Mouse (Mus musculus) C2C12 (cell line): ENCODE results near the gene Terf2. TPM values are rescaled to one million over a fixed set of nuclear protein-coding genes. Genes with fewer than 3 reads are reported as not detected.
A peak's percentile ranks its signal among the peaks of the same experiment; 100 is the strongest.

Experiments used
- H3K27me3 ChIP-seq: one replicate; pipeline ENCODE4 v1.6.1; 2011; ENCODE audit not compliant: control insufficient read depth, insufficient read depth, insufficient read length
- H3K36me3 ChIP-seq: one replicate; pipeline ENCODE4 v1.6.1; 2011; ENCODE audit not compliant: control insufficient read depth, insufficient read depth
- H3K4me3 ChIP-seq: one replicate; pipeline ENCODE4 v1.5.1; 2011; ENCODE audit warnings: mild to moderate bottlenecking, control low read depth; ENCODE audit not compliant: poor library complexity, insufficient read depth, severe bottlenecking
- H3K79me2 ChIP-seq: one replicate; pipeline ENCODE4 v1.6.1; 2011; ENCODE audit not compliant: control insufficient read depth, insufficient read depth
- H3K79me3 ChIP-seq: one replicate; pipeline ENCODE4 v1.6.1; 2011; ENCODE audit warnings: low read depth, control low read depth
- H3ac ChIP-seq: one replicate; pipeline ENCODE3; 2011; ENCODE audit warnings: low read depth; ENCODE audit not compliant: control insufficient read depth, insufficient read length
- CEBPB ChIP-seq: IDR thresholded peaks from one replicate; pipeline ENCODE4 v1.6.1; 2011; ENCODE audit warnings: low read depth, mild to moderate bottlenecking, control low read depth, moderate library complexity
- CTCF ChIP-seq: IDR thresholded peaks from one replicate; pipeline ENCODE4 v1.5.1; 2011; ENCODE audit not compliant: control insufficient read depth, insufficient read depth, insufficient read length
- FOSL1 ChIP-seq: IDR thresholded peaks from one replicate; pipeline ENCODE4 v1.8.0; 2011; ENCODE audit warnings: mild to moderate bottlenecking, low read length; ENCODE audit not compliant: poor library complexity, insufficient read depth, severe bottlenecking
- MAX ChIP-seq: IDR thresholded peaks from one replicate; pipeline ENCODE4 v1.6.1; 2011; ENCODE audit warnings: mild to moderate bottlenecking, control low read depth
- MYOD1 ChIP-seq: IDR thresholded peaks from one replicate; pipeline ENCODE4 v1.6.1; 2011; ENCODE audit warnings: low read depth; ENCODE audit not compliant: control insufficient read depth, insufficient read length
- MYOG ChIP-seq: IDR thresholded peaks from one replicate; pipeline ENCODE4 v1.6.1; 2011; ENCODE audit not compliant: control insufficient read depth, insufficient read length; ENCODE audit errors: extremely low read depth
- USF1 ChIP-seq: IDR thresholded peaks from one replicate; pipeline ENCODE4 v1.6.1; 2011; ENCODE audit warnings: low read depth, mild to moderate bottlenecking, control low read depth, moderate library complexity
- polyA plus RNA-seq: library from polyadenylated mRNA; unstranded; fragments of >200 nt; fragmentation: generic; extraction: Trizol; gene quantifications from one replicate; pipeline ENCODE4 v1.2.1, GENCODE M21; 2012; ENCODE audit warnings: missing spikeins

Terf2 gene
- polyA plus RNA-seq, 1 experiment, result 15.8 TPM

GRCm38 (mm10) chr8:107085358-107085757, 11.0 kb downstream of the Terf2 start:
- Histone ChIP-seq H3K4me3 (no peak overlapping the region), H3K79me3 (peaks cover 24% of the 10 kb centered on the region), H3K27me3 (no peaks in the 10 kb centered on the region), H3K79me2 (peaks cover 46% of the 10 kb centered on the region), H3K36me3 (peaks cover 46% of the 10 kb centered on the region), H3ac (no peak overlapping the region)
- TF ChIP-seq CTCF (peak; percentile 31), FOSL1 (no peak), MYOD1 (no peak), MYOG (no peak)

GRCm38 (mm10) chr8:107076239-107076888, 20.0 kb downstream of the Terf2 start:
- Histone ChIP-seq H3K79me3 (no peaks in the 10 kb centered on the region), H3K79me2 (no peaks in the 10 kb centered on the region), H3K36me3 (peaks cover 52% of the 10 kb centered on the region), H3ac (no peak overlapping the region), H3K27me3 (no peaks in the 10 kb centered on the region), H3K4me3 (no peak overlapping the region)
- no peak for TF ChIP-seq USF1
- no peak for TF ChIP-seq MYOD1
- TF ChIP-seq MAX, result no peak
- TF ChIP-seq CTCF, result no peak
- TF ChIP-seq FOSL1, result no peak
- TF ChIP-seq CEBPB, result no peak
- TF ChIP-seq MYOG, result no peak

GRCm38 (mm10) chr8:107074128-107074527, 22.2 kb downstream of the Terf2 start:
- H3K36me3 ChIP-seq, result peaks cover 48% of the 10 kb centered on the region
- H3K79me2 ChIP-seq, result no peaks in the 10 kb centered on the region

GRCm38 (mm10) chr8:107073706-107074105, 22.6 kb downstream of the Terf2 start:
- Histone ChIP-seq H3K36me3 (peaks cover 45% of the 10 kb centered on the region), H3K79me2 (no peaks in the 10 kb centered on the region), H3ac (no peak overlapping the region), H3K79me3 (no peaks in the 10 kb centered on the region), H3K27me3 (no peaks in the 10 kb centered on the region), H3K4me3 (no peak overlapping the region)
- TF ChIP-seq MYOG (no peak), MAX (no peak), FOSL1 (no peak), MYOD1 (no peak), USF1 (no peak), CEBPB (no peak), CTCF (no peak)

More at GRCm38 (mm10) chr8:107074128-107074527, 22.2 kb downstream of the Terf2 start:
- Histone ChIP-seq H3K4me3 (no peak overlapping the region), H3ac (no peak overlapping the region), H3K79me3 (no peaks in the 10 kb centered on the region), H3K27me3 (no peaks in the 10 kb centered on the region)
- TF ChIP-seq MYOG (no peak), CTCF (no peak), CEBPB (no peak), MYOD1 (no peak), FOSL1 (no peak), MAX (no peak), USF1 (no peak)

- TF ChIP-seq CTCF, result no peak
- Histone ChIP-seq H3ac (no peak within 1 kb of the TSS), H3K4me3 (no peak within 1 kb of the TSS), H3K79me3 (no peaks in the 10 kb centered on the region), H3K27me3 (no peaks in the 10 kb centered on the region), H3K36me3 (peaks cover 11% of the 10 kb centered on the region), H3K79me2 (no peaks in the 10 kb centered on the region)
Observed at GRCm38 (mm10) chr8:107065511-107066496, 30.5 kb downstream of the Terf2 start, which contains the start of gene Tmed6. Gene Tmed6, minus strand, starts transcription at chr8:107065644.

GRCm38 (mm10) chr8:107062613-107063012, 33.7 kb downstream of the Terf2 start:
- TF ChIP-seq MAX, result no peak
- TF ChIP-seq CTCF, result no peak
- Histone ChIP-seq H3K36me3 (peaks cover 24% of the 10 kb centered on the region), H3K79me2 (peaks cover 18% of the 10 kb centered on the region), H3K4me3 (no peak overlapping the region), H3ac (no peak overlapping the region), H3K79me3 (peaks cover 10% of the 10 kb centered on the region), H3K27me3 (no peaks in the 10 kb centered on the region)
